Mouse (Mus musculus): ENCODE results near the gene Lgi1. TPM values are rescaled to one million over a fixed set of nuclear protein-coding genes. Genes with fewer than 3 reads are reported as not detected.

Lgi1 gene
- total and polyA plus RNA-seq, 2 experiments from 2014 or later = 16.5 to 20.3 TPM

DNA sequence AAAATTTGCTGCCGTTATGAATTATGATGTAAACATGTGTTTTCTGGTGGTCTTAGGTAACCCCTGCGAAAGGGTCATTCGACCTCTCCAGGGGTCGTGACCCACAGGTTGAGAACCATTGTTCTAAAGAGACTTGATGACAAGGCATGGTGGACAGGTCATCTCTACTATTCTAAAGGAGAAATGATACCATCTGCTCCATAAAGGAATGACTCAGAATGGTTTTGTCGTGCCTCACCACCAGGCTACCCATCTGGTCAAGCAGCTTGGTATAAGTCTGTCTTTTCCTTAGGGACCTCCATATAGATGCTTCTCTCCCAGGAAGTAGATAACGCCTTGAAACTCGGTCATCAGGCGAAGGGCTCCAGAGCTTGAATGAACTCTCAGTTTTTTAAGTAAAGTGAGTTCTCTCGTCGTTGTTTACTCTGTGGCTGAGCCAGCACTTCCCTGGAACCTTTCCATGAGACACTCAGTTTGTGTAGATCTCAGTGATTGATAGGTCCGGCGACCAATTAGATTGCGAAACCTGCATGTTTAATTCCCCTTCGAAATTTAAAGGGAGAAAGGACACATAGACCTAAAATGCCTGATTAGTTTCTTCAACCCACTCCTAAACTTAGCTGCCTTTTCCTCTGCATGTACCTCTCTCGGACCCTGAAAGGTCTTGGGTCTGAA is 10.5 kb downstream of the Lgi1 start:
- no peak for ATAC-seq

DNA sequence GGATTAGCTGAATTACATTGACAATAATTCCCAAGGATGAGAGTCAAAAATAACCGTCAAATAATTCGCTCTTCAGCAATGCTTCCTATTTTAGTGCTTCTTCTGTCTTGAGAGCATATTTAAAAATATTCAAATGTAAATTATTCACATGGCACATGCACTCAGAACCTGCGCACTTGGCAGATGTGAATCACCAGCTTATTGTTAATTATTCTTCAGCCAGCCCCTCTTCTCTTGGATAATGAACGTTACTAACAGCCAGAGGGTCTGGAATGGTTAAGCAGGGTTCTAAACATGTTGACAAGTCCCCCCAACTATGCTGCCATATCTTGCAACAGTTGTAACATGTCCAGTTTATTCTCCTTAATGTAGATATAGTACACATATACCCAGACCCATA is 11.9 kb downstream of the Lgi1 start:
- H3K27ac ChIP-seq = no peak overlapping the region
- WGBS = 73% methylated on average over 4 of the region's 4 CpGs

More for the DNA sequence above, 10.5 kb downstream of the Lgi1 start:
- peak; percentile 54 for DNase-seq (ENCODE audit: low spot score)
- Histone ChIP-seq H3K36me3 (ENCODE audit: insufficient read depth, low read length) (no peaks in the 10 kb centered on the region), H3K27me3 (ENCODE audit: insufficient read depth, low read length) (no peaks in the 10 kb centered on the region), H3K9ac (replicated peaks; ENCODE audit: low read length) (no peak overlapping the region), H3K4me1 (ENCODE audit: insufficient read depth, low read length) (no peaks in the 10 kb centered on the region), H3K4me2 (ENCODE audit: low read depth, low read length) (no peak overlapping the region), H3K9me3 (ENCODE audit: low read length) (no peaks in the 10 kb centered on the region), H3K4me3 (ENCODE audit: low read length) (no peak overlapping the region), H3K27ac (0 out of 2 replicates have a peak overlapping the region, but pooled peaks have one; percentile 32)
- TF ChIP-seq CTCF (IDR thresholded peaks at IDR 0.05; ENCODE audit: low read depth) = no peak
- WGBS = 80% methylated on average over 15 of the region's 15 CpGs

DNA sequence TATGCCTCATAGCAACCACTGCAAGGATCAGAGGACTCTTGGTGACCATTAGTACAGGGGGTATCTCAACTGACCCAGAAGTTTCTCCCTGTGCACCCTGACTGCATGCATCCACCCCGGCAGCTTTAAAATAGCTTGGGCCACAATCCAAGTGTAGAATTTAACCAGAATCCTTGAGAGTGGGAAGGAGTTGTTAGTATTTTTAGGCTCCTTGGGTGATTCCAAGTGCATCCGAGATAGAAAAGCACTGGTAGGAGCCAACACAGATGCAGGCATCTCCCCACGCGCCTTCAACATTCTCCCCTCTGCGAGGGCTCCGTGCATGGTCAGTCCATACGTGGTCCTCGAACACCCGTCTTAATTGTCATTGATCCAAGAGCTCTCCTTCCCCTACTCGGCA is 15.9 kb downstream of the Lgi1 start:
- ATAC-seq = no peak
- H3K9ac ChIP-seq (replicated peaks; ENCODE audit: low read length) = no peak overlapping the region

More for the DNA sequence above, 11.9 kb downstream of the Lgi1 start:
- no peak for TF ChIP-seq CTCF (IDR thresholded peaks at IDR 0.05; ENCODE audit: low read depth)
- no peaks in the 10 kb centered on the region for H3K9me3 ChIP-seq (ENCODE audit: low read length)
- H3K27me3 ChIP-seq (ENCODE audit: insufficient read depth, low read length) = no peaks in the 10 kb centered on the region
- no peaks in the 10 kb centered on the region for H3K36me3 ChIP-seq (ENCODE audit: insufficient read depth, low read length)
- H3K9ac ChIP-seq (replicated peaks; ENCODE audit: low read length) = no peak overlapping the region
- DNase-seq (ENCODE audit: low spot score) (no peak), ATAC-seq (no peak)
- H3K4me1 ChIP-seq (ENCODE audit: insufficient read depth, low read length) = no peaks in the 10 kb centered on the region
- no peak overlapping the region for H3K4me3 ChIP-seq (ENCODE audit: low read length)
- no peak overlapping the region for H3K4me2 ChIP-seq (ENCODE audit: low read depth, low read length)

DNA sequence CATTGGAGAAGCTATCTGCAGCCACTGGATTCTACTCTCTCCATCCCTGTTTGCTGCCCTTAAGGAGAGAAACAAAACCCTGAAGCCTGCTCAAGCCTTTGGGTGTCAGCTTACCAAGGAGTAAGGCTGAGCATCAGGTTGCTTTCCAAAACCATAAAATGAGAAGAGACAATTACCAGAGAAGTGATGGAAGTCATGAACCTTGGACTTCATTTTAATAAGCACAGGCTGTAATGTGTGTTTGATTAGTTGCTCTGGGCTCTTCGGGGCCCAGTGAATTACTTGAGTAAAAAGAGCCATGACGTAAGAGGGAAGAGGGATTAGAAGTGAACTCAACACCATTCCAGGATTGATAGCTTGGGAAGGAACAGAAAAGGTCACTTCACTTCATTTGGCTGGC is 18.1 kb downstream of the Lgi1 start:
- WGBS = 80% methylated on average over 2 of the region's 2 CpGs
- no peak for ATAC-seq
- no peaks in the 10 kb centered on the region for H3K36me3 ChIP-seq (ENCODE audit: insufficient read depth, low read length)

More for the DNA sequence above, 15.9 kb downstream of the Lgi1 start:
- no peak for DNase-seq (ENCODE audit: low spot score)
- no peak overlapping the region for H3K4me3 ChIP-seq (ENCODE audit: low read length)
- H3K27ac ChIP-seq = no peak overlapping the region
- no peak for TF ChIP-seq CTCF (IDR thresholded peaks at IDR 0.05; ENCODE audit: low read depth)
- no peaks in the 10 kb centered on the region for H3K4me1 ChIP-seq (ENCODE audit: insufficient read depth, low read length)
- 93% methylated on average over 10 of the region's 10 CpGs for WGBS
- no peaks in the 10 kb centered on the region for H3K9me3 ChIP-seq (ENCODE audit: low read length)
- H3K4me2 ChIP-seq (ENCODE audit: low read depth, low read length) = no peak overlapping the region
- no peaks in the 10 kb centered on the region for H3K36me3 ChIP-seq (ENCODE audit: insufficient read depth, low read length)
- H3K27me3 ChIP-seq (ENCODE audit: insufficient read depth, low read length) = no peaks in the 10 kb centered on the region

DNA sequence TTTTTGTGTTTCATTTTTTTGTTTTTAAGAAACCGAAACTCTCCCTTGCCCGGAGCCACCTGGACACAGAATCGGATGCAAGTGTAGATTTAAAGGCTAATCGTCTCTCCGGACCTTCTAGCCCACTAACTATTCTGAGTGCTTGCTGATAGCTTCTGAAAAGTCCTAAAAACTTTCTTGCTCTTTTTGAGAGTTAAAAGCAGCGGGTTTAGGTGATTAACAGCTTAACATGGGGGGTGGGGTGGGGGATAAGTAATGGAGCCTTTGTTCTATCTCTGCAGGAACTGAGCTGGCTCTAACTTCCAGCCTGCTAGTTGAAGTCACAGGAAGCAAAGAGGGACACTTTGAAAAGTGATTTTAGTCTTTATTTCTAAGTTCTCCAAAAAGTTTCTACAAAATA is 24.2 kb downstream of the Lgi1 start:
- TF ChIP-seq CTCF (IDR thresholded peaks at IDR 0.05; ENCODE audit: low read depth) = no peak
- DNase-seq (ENCODE audit: low spot score) (no peak), ATAC-seq (no peak)
- no peak overlapping the region for H3K4me2 ChIP-seq (ENCODE audit: low read depth, low read length)
- no peaks in the 10 kb centered on the region for H3K9me3 ChIP-seq (ENCODE audit: low read length)
- no peak overlapping the region for H3K27ac ChIP-seq
- 82% methylated on average over 6 of the region's 6 CpGs for WGBS
- H3K9ac ChIP-seq (replicated peaks; ENCODE audit: low read length) = no peak overlapping the region
- no peaks in the 10 kb centered on the region for H3K27me3 ChIP-seq (ENCODE audit: insufficient read depth, low read length)
- no peaks in the 10 kb centered on the region for H3K4me1 ChIP-seq (ENCODE audit: insufficient read depth, low read length)
- H3K36me3 ChIP-seq (ENCODE audit: insufficient read depth, low read length) = no peaks in the 10 kb centered on the region
- H3K4me3 ChIP-seq (ENCODE audit: low read length) = no peak overlapping the region

More for the DNA sequence above, 18.1 kb downstream of the Lgi1 start:
- no peak for DNase-seq (ENCODE audit: low spot score)
- no peaks in the 10 kb centered on the region for H3K9me3 ChIP-seq (ENCODE audit: low read length)
- no peak overlapping the region for H3K9ac ChIP-seq (replicated peaks; ENCODE audit: low read length)
- H3K27me3 ChIP-seq (ENCODE audit: insufficient read depth, low read length) = no peaks in the 10 kb centered on the region
- no peak overlapping the region for H3K27ac ChIP-seq
- H3K4me3 ChIP-seq (ENCODE audit: low read length) = no peak overlapping the region
- H3K4me1 ChIP-seq (ENCODE audit: insufficient read depth, low read length) = no peaks in the 10 kb centered on the region
- no peak overlapping the region for H3K4me2 ChIP-seq (ENCODE audit: low read depth, low read length)
- TF ChIP-seq CTCF (IDR thresholded peaks at IDR 0.05; ENCODE audit: low read depth) = no peak

DNA sequence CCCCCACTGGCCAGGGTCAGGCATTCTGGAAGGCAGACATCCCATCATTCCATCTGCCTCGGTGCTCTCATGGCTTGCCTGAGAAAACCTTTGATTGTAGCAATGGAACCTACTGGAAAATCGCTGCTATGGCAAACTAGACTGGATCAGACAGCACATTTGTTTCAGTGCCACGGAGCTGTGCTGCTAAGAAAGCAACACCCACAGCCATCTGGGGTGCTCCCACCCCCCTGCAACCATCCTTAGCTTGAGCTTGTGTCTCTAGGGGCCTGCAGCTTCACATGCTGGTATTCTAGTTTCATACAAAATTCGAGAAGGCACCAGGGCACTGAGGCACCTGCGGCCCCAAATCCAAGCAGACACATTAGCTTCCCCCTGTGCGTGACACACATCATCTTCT is 27.1 kb downstream of the Lgi1 start:
- Histone ChIP-seq H3K9ac (replicated peaks; ENCODE audit: low read length) (no peak overlapping the region), H3K4me2 (ENCODE audit: low read depth, low read length) (no peak overlapping the region), H3K4me3 (ENCODE audit: low read length) (no peak overlapping the region), H3K36me3 (ENCODE audit: insufficient read depth, low read length) (no peaks in the 10 kb centered on the region), H3K27me3 (ENCODE audit: insufficient read depth, low read length) (no peaks in the 10 kb centered on the region), H3K4me1 (ENCODE audit: insufficient read depth, low read length) (no peaks in the 10 kb centered on the region), H3K9me3 (ENCODE audit: low read length) (no peaks in the 10 kb centered on the region), H3K27ac (no peak overlapping the region)
- TF ChIP-seq CTCF (IDR thresholded peaks at IDR 0.05; ENCODE audit: low read depth) = no peak
- DNase-seq (ENCODE audit: low spot score) (no peak), ATAC-seq (no peak)
- WGBS = 66% methylated on average over 6 of the region's 6 CpGs

DNA sequence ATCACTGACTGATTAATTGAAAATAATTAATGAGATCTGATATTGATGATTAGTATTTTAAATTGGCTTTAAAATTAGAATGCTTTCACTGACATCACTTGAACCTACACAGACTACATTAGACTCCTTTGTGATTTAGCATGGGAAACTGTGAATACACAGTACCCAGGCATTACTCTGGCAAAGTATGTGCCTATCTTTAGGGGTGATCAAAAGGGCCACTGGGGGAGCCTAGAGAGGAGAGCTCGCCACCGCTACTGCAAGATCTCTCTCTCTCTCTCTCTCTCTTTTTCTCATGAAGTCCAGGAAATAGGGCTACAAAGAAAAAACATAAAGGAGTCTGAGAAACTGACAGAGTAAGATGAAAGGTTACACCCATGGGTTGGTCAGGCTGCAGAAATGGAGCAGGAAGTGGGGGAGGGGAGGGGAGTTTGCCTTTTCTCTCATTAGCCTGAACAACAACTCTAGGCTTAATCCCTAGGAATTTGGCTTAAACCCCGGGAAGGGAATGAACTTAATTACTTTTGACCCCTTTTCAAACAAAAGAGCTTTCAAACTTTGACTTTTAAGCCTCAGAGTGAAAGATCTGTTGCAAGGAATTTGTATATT is 33.8 kb downstream of the Lgi1 start:
- no peak overlapping the region for H3K27ac ChIP-seq
- no peak overlapping the region for H3K4me3 ChIP-seq (ENCODE audit: low read length)
- no peaks in the 10 kb centered on the region for H3K27me3 ChIP-seq (ENCODE audit: insufficient read depth, low read length)
- DNase-seq (ENCODE audit: low spot score) (peak; percentile 12), ATAC-seq (no peak)
- no peak overlapping the region for H3K4me2 ChIP-seq (ENCODE audit: low read depth, low read length)
- H3K36me3 ChIP-seq (ENCODE audit: insufficient read depth, low read length) = no peaks in the 10 kb centered on the region
- 20% methylated on average over 3 of the region's 3 CpGs for WGBS
- no peaks in the 10 kb centered on the region for H3K9me3 ChIP-seq (ENCODE audit: low read length)
- TF ChIP-seq CTCF (IDR thresholded peaks at IDR 0.05; ENCODE audit: low read depth) = no peak
- H3K9ac ChIP-seq (replicated peaks; ENCODE audit: low read length) = no peak overlapping the region
- H3K4me1 ChIP-seq (ENCODE audit: insufficient read depth, low read length) = no peaks in the 10 kb centered on the region
